Mouse (Mus musculus): ENCODE measurements around the gene Car15. TPM values are rescaled to one million over a fixed set of nuclear protein-coding genes. Genes with fewer than 3 reads are reported as not detected.

The Car15 gene
- polyA plus RNA-seq, 1 experiment: 372 TPM

DNA sequence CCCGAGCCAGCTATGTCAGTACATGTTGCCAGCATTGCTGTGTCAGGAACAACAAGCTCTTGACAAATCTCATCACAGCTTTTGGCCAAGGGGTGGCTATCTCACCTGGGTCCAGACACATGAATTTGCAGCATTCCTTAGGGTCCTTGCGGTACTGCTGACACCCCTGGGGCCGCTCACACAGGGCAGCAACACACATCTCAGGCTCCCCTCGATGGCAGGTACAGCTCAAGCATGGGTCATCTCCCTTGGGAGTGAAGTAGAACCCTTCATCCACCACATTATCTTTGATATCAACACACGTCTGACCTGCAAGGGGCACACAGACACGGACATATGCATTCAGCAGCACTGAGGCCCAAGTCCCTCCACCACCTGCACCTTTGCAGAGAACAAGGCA, 11.3 kb upstream of the Car15 start:
- peaks cover 4% of the 10 kb centered on the region; the same call in 1 of the 2 replicates for H3K36me3 ChIP-seq (ENCODE audit: control insufficient read depth, insufficient read depth, low read length)
- no peak for DNase-seq
- WGBS: 87% methylated on average over 6 of the region's 6 CpGs
- H3K27me3 ChIP-seq (replicated peaks; ENCODE audit: control insufficient read depth, insufficient read depth, low read length): no peaks in the 10 kb centered on the region
- H3K4me3 ChIP-seq (ENCODE audit: insufficient read depth, low read depth, low read length): no peak overlapping the region
- no peak overlapping the region for H3K27ac ChIP-seq (ENCODE audit: insufficient read depth, low read depth, low read length)
- TF ChIP-seq CTCF (conservative IDR thresholded peaks at IDR 0.05; ENCODE audit: insufficient read depth, insufficient read length, low read depth, low read length): no peak
- no peak for TF ChIP-seq POLR2A (IDR thresholded peaks at IDR 0.05; ENCODE audit: low read depth, low read length)
- no peaks in the 10 kb centered on the region for H3K4me1 ChIP-seq (ENCODE audit: control insufficient read depth, insufficient read depth, low read length)

DNA sequence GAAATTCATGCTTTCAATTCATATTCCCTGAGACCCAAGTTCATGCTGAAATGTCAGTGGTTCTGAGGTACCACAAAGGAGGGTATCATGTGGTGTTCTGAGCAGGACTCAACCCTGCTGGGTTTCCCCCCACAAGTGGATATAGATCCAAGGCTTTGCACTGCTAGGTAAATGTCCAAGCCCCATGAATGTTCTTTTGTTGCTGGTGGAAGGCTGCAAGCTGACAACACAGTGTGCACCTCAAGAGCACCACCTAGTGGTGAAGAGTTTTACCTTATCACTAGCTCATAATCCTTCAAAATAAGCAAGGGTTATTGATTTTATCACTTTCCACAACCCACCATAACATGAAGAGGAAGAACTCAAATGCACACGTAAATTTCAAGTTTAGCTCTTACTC, 10.8 kb upstream of the Car15 start:
- TF ChIP-seq POLR2A (IDR thresholded peaks at IDR 0.05; ENCODE audit: low read depth, low read length) (no peak), CTCF (conservative IDR thresholded peaks at IDR 0.05; ENCODE audit: insufficient read depth, insufficient read length, low read depth, low read length) (peak; percentile 70)
- Histone ChIP-seq H3K4me3 (ENCODE audit: insufficient read depth, low read depth, low read length) (no peak overlapping the region), H3K4me1 (ENCODE audit: control insufficient read depth, insufficient read depth, low read length) (no peaks in the 10 kb centered on the region), H3K27ac (ENCODE audit: insufficient read depth, low read depth, low read length) (no peak overlapping the region), H3K27me3 (replicated peaks; ENCODE audit: control insufficient read depth, insufficient read depth, low read length) (no peaks in the 10 kb centered on the region), H3K36me3 (ENCODE audit: control insufficient read depth, insufficient read depth, low read length) (peaks cover 4% of the 10 kb centered on the region; the same call in 1 of the 2 replicates)
- 32% methylated on average over 1 of the region's 1 CpGs for WGBS
- peak; percentile 57 for DNase-seq

DNA sequence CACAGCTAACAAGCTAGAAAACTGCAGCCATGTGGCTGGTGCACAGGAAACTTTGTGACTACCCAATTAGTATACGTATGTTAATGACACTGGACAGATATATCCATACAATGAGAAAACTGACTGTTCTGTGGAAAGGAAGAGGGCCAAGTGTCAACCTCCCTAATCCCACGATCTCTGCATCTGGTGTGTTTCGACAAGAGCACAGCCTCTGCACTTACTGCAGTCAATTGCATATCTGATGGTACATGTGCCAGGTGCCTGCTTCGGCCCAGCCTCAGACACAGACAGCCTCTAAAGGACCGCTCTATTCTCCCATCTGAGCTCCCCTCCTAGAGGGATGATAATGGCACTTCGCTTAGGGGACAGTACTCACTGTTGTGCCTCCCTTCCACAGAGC, 10.3 kb upstream of the Car15 start:
- Histone ChIP-seq H3K27ac (ENCODE audit: insufficient read depth, low read depth, low read length) (no peak overlapping the region), H3K4me3 (ENCODE audit: insufficient read depth, low read depth, low read length) (no peak overlapping the region), H3K27me3 (replicated peaks; ENCODE audit: control insufficient read depth, insufficient read depth, low read length) (no peaks in the 10 kb centered on the region), H3K4me1 (ENCODE audit: control insufficient read depth, insufficient read depth, low read length) (no peaks in the 10 kb centered on the region), H3K36me3 (ENCODE audit: control insufficient read depth, insufficient read depth, low read length) (peaks cover 4% of the 10 kb centered on the region; the same call in 1 of the 2 replicates)
- 91% methylated on average over 6 of the region's 6 CpGs for WGBS
- TF ChIP-seq POLR2A (IDR thresholded peaks at IDR 0.05; ENCODE audit: low read depth, low read length) (no peak), CTCF (conservative IDR thresholded peaks at IDR 0.05; ENCODE audit: insufficient read depth, insufficient read length, low read depth, low read length) (no peak)
- no peak for DNase-seq

DNA sequence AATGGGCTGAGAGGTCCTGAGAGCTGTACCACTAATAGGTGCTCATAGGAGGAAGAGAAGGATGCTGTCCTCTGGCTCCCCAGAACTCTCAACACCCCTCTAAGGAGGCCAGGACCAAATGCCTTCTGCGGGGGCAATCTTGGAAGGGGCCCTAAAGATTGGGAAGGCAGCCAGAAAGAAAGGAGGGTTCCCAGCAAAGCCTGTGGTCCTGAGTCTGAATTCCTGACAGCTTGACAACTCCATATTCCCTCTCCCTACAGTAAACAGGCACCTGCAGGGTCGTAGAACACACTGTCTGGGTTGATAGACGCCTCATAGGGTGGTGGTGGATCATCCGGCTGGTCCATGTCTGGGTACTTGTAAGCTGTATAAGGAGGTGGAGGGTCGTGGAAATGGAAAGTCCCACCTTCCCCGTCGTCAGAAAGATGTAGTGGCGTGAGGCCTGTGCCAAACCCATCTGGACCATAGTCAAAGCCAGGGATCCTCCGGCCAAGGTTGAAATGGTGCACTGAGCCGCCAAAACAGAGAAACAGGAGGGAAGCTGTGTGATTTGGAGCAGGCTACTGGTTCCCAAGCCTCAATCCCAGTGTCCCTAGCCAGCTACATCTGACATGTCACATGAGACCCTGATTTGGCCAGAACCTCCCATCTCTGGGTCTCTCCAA, 5.7 kb upstream of the Car15 start:
- WGBS: 92% methylated on average over 10 of the region's 10 CpGs
- no peak for TF ChIP-seq POLR2A (IDR thresholded peaks at IDR 0.05; ENCODE audit: low read depth, low read length)
- TF ChIP-seq CTCF (conservative IDR thresholded peaks at IDR 0.05; ENCODE audit: insufficient read depth, insufficient read length, low read depth, low read length): no peak
- DNase-seq: no peak
- no peak overlapping the region for H3K4me3 ChIP-seq (ENCODE audit: insufficient read depth, low read depth, low read length)
- H3K27me3 ChIP-seq (replicated peaks; ENCODE audit: control insufficient read depth, insufficient read depth, low read length): no peaks in the 10 kb centered on the region
- no peaks in the 10 kb centered on the region for H3K4me1 ChIP-seq (ENCODE audit: control insufficient read depth, insufficient read depth, low read length)
- H3K36me3 ChIP-seq (ENCODE audit: control insufficient read depth, insufficient read depth, low read length): peaks cover 4% of the 10 kb centered on the region
- H3K27ac ChIP-seq (ENCODE audit: insufficient read depth, low read depth, low read length): no peak overlapping the region

DNA sequence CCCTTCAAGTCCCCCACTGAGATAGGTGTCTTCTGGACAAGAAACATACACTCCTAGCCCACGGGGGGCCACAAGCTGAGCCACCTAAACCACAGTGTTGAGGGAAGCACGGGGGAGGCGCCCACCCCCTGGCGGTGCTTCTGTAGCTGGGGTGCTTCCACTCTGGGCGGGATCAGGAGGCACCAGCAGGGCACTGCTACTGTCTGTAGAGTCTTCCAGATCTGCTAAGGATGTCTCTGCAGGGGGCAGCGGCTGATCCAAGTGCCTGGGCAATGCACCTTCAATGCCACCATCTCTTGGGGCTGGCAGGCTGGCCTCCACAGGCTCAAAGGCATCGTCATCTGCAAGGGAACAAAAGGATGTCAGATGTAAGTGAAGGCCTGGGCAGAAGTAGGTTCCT, 4.3 kb upstream of the Car15 start:
- no peak for DNase-seq
- Histone ChIP-seq H3K4me3 (ENCODE audit: insufficient read depth, low read depth, low read length) (no peak overlapping the region), H3K27me3 (replicated peaks; ENCODE audit: control insufficient read depth, insufficient read depth, low read length) (no peaks in the 10 kb centered on the region), H3K27ac (ENCODE audit: insufficient read depth, low read depth, low read length) (no peak overlapping the region), H3K4me1 (ENCODE audit: control insufficient read depth, insufficient read depth, low read length) (no peaks in the 10 kb centered on the region), H3K36me3 (ENCODE audit: control insufficient read depth, insufficient read depth, low read length) (peaks cover 2% of the 10 kb centered on the region)
- WGBS: 92% methylated on average over 7 of the region's 7 CpGs
- TF ChIP-seq CTCF (conservative IDR thresholded peaks at IDR 0.05; ENCODE audit: insufficient read depth, insufficient read length, low read depth, low read length): no peak

DNA sequence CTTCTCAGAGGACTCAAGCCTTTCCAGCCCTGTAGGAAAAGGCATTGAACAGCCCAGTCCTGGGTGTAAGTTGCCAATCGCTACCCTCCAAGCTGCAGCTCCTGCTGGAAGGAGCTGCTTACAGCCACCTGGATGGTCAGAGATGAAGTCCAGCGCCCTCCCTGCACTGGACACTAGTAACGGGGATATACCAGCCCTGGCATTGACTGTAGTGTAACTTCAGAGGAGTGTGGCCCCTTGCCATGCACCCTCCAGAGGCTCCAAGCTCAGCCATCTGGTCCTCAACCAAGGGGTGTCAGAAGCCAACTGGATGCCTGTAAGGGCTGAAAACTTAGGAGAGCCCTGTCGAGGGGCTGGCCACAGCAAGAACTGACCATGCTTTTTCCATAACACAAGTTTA, 1.8 kb upstream of the Car15 start:
- Histone ChIP-seq H3K36me3 (ENCODE audit: control insufficient read depth, insufficient read depth, low read length) (no peaks in the 10 kb centered on the region; the same call in none of the 2 replicates), H3K4me1 (ENCODE audit: control insufficient read depth, insufficient read depth, low read length) (no peaks in the 10 kb centered on the region), H3K27me3 (replicated peaks; ENCODE audit: control insufficient read depth, insufficient read depth, low read length) (no peaks in the 10 kb centered on the region), H3K4me3 (ENCODE audit: insufficient read depth, low read depth, low read length) (no peak overlapping the region), H3K27ac (ENCODE audit: insufficient read depth, low read depth, low read length) (no peak overlapping the region)
- TF ChIP-seq POLR2A (IDR thresholded peaks at IDR 0.05; ENCODE audit: low read depth, low read length): no peak
- no peak for TF ChIP-seq CTCF (conservative IDR thresholded peaks at IDR 0.05; ENCODE audit: insufficient read depth, insufficient read length, low read depth, low read length)
- no peak for DNase-seq
- 84% methylated on average over 4 of the region's 4 CpGs for WGBS

DNA sequence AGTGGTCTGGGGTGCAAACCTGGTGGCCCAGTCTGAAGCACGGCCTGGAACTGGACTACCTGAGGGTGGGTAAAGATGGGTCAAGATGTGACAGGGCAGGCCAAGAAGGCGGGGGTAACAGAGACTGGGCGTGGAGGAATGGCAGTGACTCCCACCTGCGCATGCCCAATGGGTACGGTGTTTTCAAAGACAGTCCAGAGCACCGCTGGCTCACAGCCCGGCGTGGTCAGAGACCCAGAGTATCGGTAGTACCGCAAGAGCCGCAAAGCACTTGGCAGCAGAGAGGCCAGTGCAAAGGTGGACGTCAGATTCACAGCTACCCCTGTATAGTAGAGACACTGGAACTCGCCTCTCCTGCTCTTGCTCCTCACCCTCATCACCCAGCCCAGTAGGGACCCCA, 2.7 kb downstream of the Car15 start:
- H3K27me3 ChIP-seq (replicated peaks; ENCODE audit: control insufficient read depth, insufficient read depth, low read length): 0 out of 2 replicates have a peak, but pooled peaks cover 1% of the 10 kb centered on the region

More for the DNA sequence above, 2.7 kb downstream of the Car15 start:
- peak; percentile 41 for DNase-seq
- WGBS: 48% methylated on average over 13 of the region's 13 CpGs
- Histone ChIP-seq H3K27ac (ENCODE audit: insufficient read depth, low read depth, low read length) (no peak overlapping the region), H3K4me3 (ENCODE audit: insufficient read depth, low read depth, low read length) (0 out of 2 replicates have a peak overlapping the region, but pooled peaks have one; percentile 4), H3K36me3 (ENCODE audit: control insufficient read depth, insufficient read depth, low read length) (no peaks in the 10 kb centered on the region), H3K4me1 (ENCODE audit: control insufficient read depth, insufficient read depth, low read length) (0 out of 2 replicates have a peak, but pooled peaks cover 4% of the 10 kb centered on the region)
- no peak for TF ChIP-seq CTCF (conservative IDR thresholded peaks at IDR 0.05; ENCODE audit: insufficient read depth, insufficient read length, low read depth, low read length)
- no peak for TF ChIP-seq POLR2A (IDR thresholded peaks at IDR 0.05; ENCODE audit: low read depth, low read length)
